Mouse (Mus musculus): ENCODE results near the gene Tmem59l. TPM values are rescaled to one million over a fixed set of nuclear protein-coding genes. Genes with fewer than 3 reads are reported as not detected.

Gene Tmem59l
- polyA plus RNA-seq, 1 experiment, result 64.8 TPM

GRCm38 (mm10) chr8:70486191-70486681, 922 bp downstream of the Tmem59l start:
- no peak for TF ChIP-seq CTCF (IDR thresholded peaks at IDR 0.05; ENCODE audit: borderline replicate concordance, extremely low read depth, insufficient read depth, insufficient read length)
- TF ChIP-seq POLR2A (IDR thresholded peaks at IDR 0.05; ENCODE audit: borderline replicate concordance, extremely low read depth, insufficient read depth, insufficient read length, poor library complexity, severe bottlenecking), result no peak

GRCm38 (mm10) chr8:70482943-70483342, 4.2 kb downstream of the Tmem59l start:
- no peak for TF ChIP-seq CTCF (IDR thresholded peaks at IDR 0.05; ENCODE audit: borderline replicate concordance, extremely low read depth, insufficient read depth, insufficient read length)
- no peak for TF ChIP-seq POLR2A (IDR thresholded peaks at IDR 0.05; ENCODE audit: borderline replicate concordance, extremely low read depth, insufficient read depth, insufficient read length, poor library complexity, severe bottlenecking)
- no peak for DNase-seq (ENCODE audit: low read depth)

More at GRCm38 (mm10) chr8:70486191-70486681, 922 bp downstream of the Tmem59l start:
- no peak for DNase-seq (ENCODE audit: low read depth)

GRCm38 (mm10) chr8:70481908-70482307, 5.2 kb downstream of the Tmem59l start:
- no peak for DNase-seq (ENCODE audit: low read depth)
- TF ChIP-seq POLR2A (IDR thresholded peaks at IDR 0.05; ENCODE audit: borderline replicate concordance, extremely low read depth, insufficient read depth, insufficient read length, poor library complexity, severe bottlenecking), result no peak

GRCm38 (mm10) chr8:70477269-70477982, 9.7 kb downstream of the Tmem59l start:
- no peak for DNase-seq (ENCODE audit: low read depth)
- TF ChIP-seq CTCF (IDR thresholded peaks at IDR 0.05; ENCODE audit: borderline replicate concordance, extremely low read depth, insufficient read depth, insufficient read length) (no peak), POLR2A (IDR thresholded peaks at IDR 0.05; ENCODE audit: borderline replicate concordance, extremely low read depth, insufficient read depth, insufficient read length, poor library complexity, severe bottlenecking) (no peak)

GRCm38 (mm10) chr8:70476333-70477268, 10.6 kb downstream of the Tmem59l start, which contains the start of gene Klhl26:
Gene Klhl26 (minus strand): TSS chr8:70476968.
- TF ChIP-seq CTCF (IDR thresholded peaks at IDR 0.05; ENCODE audit: borderline replicate concordance, extremely low read depth, insufficient read depth, insufficient read length) (no peak), POLR2A (IDR thresholded peaks at IDR 0.05; ENCODE audit: borderline replicate concordance, extremely low read depth, insufficient read depth, insufficient read length, poor library complexity, severe bottlenecking) (0 out of 2 replicates have a peak, but pooled peaks have one; percentile 36)
- peak; percentile 96 for DNase-seq (ENCODE audit: low read depth)

- TF ChIP-seq POLR2A (IDR thresholded peaks at IDR 0.05; ENCODE audit: borderline replicate concordance, extremely low read depth, insufficient read depth, insufficient read length, poor library complexity, severe bottlenecking) (no peak), CTCF (IDR thresholded peaks at IDR 0.05; ENCODE audit: borderline replicate concordance, extremely low read depth, insufficient read depth, insufficient read length) (no peak)
- DNase-seq (ENCODE audit: low read depth), result no peak
Measured at GRCm38 (mm10) chr8:70471856-70472255, 15.3 kb downstream of the Tmem59l start.

- TF ChIP-seq CTCF (IDR thresholded peaks at IDR 0.05; ENCODE audit: borderline replicate concordance, extremely low read depth, insufficient read depth, insufficient read length), result no peak
- TF ChIP-seq POLR2A (IDR thresholded peaks at IDR 0.05; ENCODE audit: borderline replicate concordance, extremely low read depth, insufficient read depth, insufficient read length, poor library complexity, severe bottlenecking), result no peak
- DNase-seq (ENCODE audit: low read depth), result no peak
Measured at GRCm38 (mm10) chr8:70469938-70470337, 17.2 kb downstream of the Tmem59l start.

- no peak for TF ChIP-seq POLR2A (IDR thresholded peaks at IDR 0.05; ENCODE audit: borderline replicate concordance, extremely low read depth, insufficient read depth, insufficient read length, poor library complexity, severe bottlenecking)
- TF ChIP-seq CTCF (IDR thresholded peaks at IDR 0.05; ENCODE audit: borderline replicate concordance, extremely low read depth, insufficient read depth, insufficient read length), result no peak
- DNase-seq (ENCODE audit: low read depth), result no peak
Measured at GRCm38 (mm10) chr8:70469295-70469916, 17.8 kb downstream of the Tmem59l start.

- no peak for DNase-seq (ENCODE audit: low read depth)
- TF ChIP-seq POLR2A (IDR thresholded peaks at IDR 0.05; ENCODE audit: borderline replicate concordance, extremely low read depth, insufficient read depth, insufficient read length, poor library complexity, severe bottlenecking), result no peak
- no peak for TF ChIP-seq CTCF (IDR thresholded peaks at IDR 0.05; ENCODE audit: borderline replicate concordance, extremely low read depth, insufficient read depth, insufficient read length)
Measured at GRCm38 (mm10) chr8:70468733-70469132, 18.4 kb downstream of the Tmem59l start.

- no peak for DNase-seq (ENCODE audit: low read depth)
- TF ChIP-seq CTCF (IDR thresholded peaks at IDR 0.05; ENCODE audit: borderline replicate concordance, extremely low read depth, insufficient read depth, insufficient read length) (no peak), POLR2A (IDR thresholded peaks at IDR 0.05; ENCODE audit: borderline replicate concordance, extremely low read depth, insufficient read depth, insufficient read length, poor library complexity, severe bottlenecking) (no peak)
Measured at GRCm38 (mm10) chr8:70467907-70468306, 19.3 kb downstream of the Tmem59l start.

GRCm38 (mm10) chr8:70467229-70467725, 19.9 kb downstream of the Tmem59l start:
- TF ChIP-seq POLR2A (IDR thresholded peaks at IDR 0.05; ENCODE audit: borderline replicate concordance, extremely low read depth, insufficient read depth, insufficient read length, poor library complexity, severe bottlenecking), result no peak
- no peak for TF ChIP-seq CTCF (IDR thresholded peaks at IDR 0.05; ENCODE audit: borderline replicate concordance, extremely low read depth, insufficient read depth, insufficient read length)
- DNase-seq (ENCODE audit: low read depth), result no peak
